Mouse (Mus musculus) R1 (cell line): ENCODE measurements at regions not wholly inside any gene's neighbourhood (a gene's known extent, or its start where the extent isn't known, plus 50 kb on each side); places are given as distances from the start of the nearest gene placed in this dataset.

ENCODE experiments used
- DNase-seq: peaks from one replicate; pipeline ENCODE4 v3.0.0-alpha.2; 2018; ENCODE audit warnings: low read depth, low spot score

GRCm38 (mm10) chr10:117556027-117556789, 73.1 kb upstream of the Cpm start:
- DNase-seq: no peak

GRCm38 (mm10) chr10:117555542-117555941, 73.8 kb upstream of the Cpm start:
- DNase-seq: no peak

DNA sequence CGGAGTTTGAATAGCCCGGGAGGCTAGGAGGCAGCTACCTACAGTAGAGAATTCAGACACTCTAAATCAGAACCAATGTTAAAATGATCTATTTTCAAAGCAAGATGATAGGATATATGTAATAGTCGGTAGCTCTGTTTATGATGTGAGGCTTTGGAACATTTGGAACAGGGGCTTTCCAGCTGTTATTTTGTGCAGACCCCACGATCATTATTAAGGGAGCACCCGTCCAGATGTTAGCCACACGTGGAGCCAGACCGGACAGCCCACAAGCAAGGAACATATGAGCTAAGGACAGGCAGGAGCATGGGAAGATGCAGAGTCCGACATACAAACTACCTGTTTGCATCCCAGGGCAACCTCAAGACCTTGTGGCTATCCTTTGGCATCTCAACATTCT, 74.3 kb upstream of the Cpm start:
- no peak for DNase-seq

DNA sequence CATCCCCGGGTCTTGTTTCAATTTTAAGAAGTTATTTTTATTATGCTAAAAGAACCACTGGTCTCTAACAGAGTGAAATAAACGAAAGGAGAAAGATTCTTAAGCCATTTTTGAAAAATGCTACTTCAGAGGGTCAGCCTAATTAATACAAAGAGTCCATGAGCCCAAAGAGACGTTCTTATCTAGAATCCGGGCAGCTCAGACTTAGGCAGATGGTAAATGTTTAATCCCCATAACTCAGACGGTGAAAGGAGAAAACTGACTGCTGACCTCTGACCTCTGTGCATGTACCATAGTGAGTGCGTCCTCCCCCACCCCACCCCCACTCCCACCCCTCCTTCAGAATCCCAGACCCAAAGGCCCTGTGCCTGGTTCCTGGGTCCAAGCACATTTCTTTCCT, 74.8 kb upstream of the Cpm start:
- DNase-seq: no peak

DNA sequence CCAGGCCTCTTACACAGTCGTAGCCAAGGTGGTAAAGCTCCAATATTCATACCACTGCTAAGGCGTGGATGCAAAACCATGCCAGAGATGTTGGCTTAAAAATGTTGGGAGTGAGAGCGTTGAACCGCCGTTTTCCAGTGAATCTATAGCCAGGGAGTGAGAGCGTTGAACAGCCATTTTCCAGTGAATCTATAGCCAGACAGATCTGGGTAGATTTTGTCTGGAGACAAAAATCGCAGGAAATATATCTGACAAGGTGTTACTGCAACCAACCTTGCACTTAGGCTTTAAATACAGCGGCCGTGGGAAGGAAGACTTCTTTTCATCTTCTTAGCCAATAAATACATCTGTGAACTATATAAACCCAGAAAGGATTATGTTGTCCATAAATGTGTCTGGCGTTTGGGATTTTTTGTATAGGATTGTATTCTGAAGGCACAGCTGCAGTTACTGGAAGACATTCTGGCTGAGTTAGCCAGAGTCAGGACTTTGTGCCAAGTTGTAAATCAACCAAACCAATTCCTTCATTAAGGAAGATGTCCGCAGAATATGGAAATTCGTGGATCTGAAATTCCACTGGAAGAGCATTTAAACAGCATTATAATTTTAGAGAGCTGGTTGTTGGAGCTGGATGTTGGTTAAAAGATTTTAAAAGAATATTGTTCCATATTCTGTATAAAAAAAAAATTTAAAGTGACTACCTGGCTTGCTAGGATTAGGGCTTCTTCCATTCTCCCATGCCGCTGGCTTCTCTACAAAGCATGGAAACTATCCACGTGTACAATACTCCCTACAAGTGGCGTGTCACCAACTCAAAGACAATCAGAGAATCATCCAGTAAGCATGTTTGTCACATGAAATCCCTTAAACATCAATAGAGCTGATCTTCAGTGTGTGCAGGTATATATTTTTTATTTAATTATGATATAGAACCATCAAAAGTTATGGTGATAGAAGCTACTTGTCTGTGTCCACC, 75.8 kb upstream of the Cpm start:
- no peak for DNase-seq

GRCm38 (mm10) chr10:117552049-117552652, 77.1 kb upstream of the Cpm start:
- no peak for DNase-seq

- no peak for DNase-seq
Measured at GRCm38 (mm10) chr10:117551234-117552048, 77.9 kb upstream of the Cpm start.

DNA sequence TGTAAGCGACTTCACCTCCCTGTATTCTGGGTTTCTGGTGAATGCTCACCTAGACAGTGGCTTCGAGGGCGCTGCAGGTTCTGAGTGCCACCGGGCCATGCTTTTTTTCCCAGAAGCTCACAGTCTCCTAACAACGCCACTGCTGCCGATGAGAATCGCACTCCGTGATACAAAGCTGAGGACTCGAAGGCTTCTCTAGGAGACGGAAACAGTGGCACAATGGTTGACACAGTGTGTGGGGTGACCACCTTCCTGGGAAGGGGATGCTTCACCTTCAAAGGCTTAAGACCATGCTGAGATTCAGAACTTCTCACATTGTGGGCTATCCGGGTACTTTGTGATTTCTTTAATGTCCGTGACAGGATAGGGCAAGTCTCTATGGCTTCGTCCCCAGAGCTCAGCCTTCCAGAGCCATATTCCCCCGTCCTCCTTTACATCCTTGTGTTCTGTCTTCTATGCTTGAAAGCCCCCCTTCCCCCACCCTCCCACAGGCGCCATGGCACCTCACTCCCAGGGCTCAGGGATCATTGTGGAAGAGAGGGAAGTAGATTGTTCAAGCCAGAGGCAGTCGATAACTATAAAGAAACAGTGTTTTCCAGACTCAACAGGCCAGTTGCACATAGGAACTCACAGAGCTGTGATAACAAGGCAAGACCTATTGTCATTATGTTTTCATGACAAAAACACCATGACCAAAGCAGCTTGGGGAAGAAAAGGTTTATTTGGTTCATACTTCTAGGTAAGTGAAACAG, 79.3 kb upstream of the Cpm start:
- no peak for DNase-seq

- DNase-seq: no peak
Measured at GRCm38 (mm10) chr10:117549506-117549830, 79.8 kb upstream of the Cpm start.

DNA sequence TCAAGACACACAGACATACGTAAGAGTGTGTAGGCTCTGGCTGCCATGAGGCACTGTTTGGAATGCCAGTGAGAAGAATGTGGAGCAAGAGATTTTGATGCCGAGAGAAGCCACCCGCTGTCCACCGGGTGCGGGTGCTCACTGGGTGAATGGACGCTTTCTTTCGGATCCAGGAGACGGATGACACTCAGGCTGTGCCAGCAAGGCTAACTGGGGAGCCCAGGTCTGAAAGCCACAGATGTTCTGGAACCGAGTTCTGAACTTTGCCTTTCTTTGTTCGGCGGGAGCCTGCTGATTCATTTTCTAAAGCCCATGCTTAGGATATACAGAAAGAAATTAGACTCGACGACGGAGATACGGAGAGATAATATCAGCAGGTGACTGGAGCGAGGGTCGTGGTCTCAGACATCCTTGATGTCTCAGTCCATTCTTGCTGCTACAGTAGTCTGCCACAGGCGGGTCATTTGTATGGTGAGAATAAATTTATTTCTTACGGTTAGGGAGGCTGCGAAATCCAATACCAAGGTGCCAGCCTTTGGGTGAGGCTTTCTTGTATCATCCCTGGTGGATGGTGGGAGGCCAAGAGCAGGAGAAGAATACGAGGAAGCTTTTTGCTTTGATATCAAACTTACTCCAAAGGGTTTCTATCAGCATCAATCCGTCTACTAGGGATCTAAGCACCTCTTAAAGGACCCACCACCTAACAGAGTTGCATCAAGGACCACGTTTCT, 80.4 kb upstream of the Cpm start:
- DNase-seq: no peak

GRCm38 (mm10) chr10:117548262-117548661, 81.0 kb upstream of the Cpm start:
- no peak for DNase-seq

DNA sequence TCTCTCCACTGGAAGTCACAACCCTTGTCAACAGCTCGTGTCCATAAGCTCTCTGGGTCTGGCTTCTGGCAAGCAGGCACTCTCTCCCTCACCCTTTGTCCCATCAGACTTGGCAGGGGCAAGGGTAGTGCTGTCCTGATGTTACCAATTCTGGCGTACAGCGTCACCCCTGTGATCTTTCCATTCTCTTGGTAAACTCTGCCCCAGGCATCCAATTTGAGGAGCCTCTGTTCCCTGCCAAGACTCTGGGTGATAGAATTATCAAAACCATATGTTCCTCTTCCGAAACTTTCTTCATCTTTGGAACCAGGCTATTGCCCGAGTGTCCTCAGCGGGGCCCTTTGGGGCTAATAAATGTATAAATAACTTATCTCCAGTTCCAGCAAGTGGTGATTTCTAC, 82.0 kb upstream of the Cpm start:
- DNase-seq: no peak

GRCm38 (mm10) chr10:117545842-117546631, 83.3 kb upstream of the Cpm start:
- DNase-seq: no peak

DNA sequence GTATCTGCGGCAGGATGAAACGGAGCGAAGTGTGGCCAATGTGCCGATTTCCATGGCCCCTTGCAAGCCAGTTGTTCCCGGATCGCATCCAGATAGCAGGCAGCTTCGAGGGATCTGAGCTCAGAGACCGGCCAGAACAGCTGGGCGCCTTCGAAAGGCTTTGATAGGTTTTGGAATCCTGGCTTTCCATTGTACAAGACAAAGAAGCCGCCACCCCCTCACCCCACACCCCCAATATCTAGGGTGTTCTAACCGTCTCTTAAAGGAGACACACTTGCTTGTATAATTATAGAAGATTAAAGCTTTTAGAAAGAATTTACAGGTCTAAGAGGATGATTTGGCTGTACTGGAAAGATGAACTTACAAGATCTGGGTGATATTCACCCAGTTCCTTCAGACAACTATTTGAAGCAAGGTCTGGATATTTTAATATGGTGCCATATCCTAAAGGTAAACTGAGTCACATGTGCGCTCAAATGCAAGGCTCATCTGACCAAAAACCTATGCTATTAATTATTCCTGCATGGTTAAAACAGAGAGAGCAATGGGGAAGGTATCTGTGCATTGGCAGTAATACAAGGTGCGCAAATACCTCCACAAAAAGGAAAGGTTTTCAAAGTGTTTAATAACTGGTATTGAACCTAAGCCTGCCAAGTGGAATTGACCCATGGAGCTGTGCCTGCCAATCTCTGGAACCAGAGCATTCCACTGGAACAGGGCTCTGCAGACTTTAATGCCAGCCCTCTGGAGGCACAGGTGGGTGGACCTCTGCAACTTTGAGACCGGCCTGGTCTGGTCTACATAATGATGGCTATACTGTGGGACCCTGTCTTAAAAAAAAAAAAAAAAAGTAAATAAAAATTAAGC, 84.4 kb upstream of the Cpm start:
- DNase-seq: no peak

GRCm38 (mm10) chr10:117543995-117544679, 85.2 kb upstream of the Cpm start:
- no peak for DNase-seq

GRCm38 (mm10) chr10:117543696-117543950, 85.7 kb upstream of the Cpm start:
- DNase-seq: no peak

- DNase-seq: no peak
Measured at GRCm38 (mm10) chr10:117542886-117543695, 86.2 kb upstream of the Cpm start.
